Mouse (Mus musculus) spleen, adult 18-20 months (tissue): ENCODE measurements around the gene 4930426L09Rik.
"Not testable (repeated sequence)": the region's sequence is repeated elsewhere in the genome, so short reads cannot be mapped to it uniquely, and the experiment has no call there.

Experiments
- DNase-seq, 2 experiments: peaks; one replicate each; pipeline ENCODE4 v3.0.0; 2022; ENCODE audit warnings: mixed read lengths in 2 of 2

The 4930426L09Rik gene

DNA sequence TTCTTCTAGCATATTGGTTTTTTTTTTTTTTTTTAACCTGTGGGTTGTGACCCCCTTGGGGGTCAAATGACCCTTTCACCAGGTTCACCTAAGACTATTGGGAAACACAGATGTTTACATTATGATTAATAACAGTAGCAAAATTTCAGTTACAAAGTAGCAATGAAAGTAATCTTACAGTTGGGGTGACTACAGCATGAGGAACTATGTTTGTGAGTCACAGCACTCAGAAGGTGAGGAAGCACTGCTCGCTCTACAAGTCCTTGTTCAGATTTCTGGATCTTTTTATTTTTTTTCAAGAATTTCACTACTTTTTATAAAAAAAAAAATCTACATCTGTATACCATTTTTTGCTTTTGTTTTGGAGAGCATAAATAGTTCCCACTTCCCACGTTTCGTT is 26.6 kb upstream of the 4930426L09Rik start:
- no peak for DNase-seq

DNA sequence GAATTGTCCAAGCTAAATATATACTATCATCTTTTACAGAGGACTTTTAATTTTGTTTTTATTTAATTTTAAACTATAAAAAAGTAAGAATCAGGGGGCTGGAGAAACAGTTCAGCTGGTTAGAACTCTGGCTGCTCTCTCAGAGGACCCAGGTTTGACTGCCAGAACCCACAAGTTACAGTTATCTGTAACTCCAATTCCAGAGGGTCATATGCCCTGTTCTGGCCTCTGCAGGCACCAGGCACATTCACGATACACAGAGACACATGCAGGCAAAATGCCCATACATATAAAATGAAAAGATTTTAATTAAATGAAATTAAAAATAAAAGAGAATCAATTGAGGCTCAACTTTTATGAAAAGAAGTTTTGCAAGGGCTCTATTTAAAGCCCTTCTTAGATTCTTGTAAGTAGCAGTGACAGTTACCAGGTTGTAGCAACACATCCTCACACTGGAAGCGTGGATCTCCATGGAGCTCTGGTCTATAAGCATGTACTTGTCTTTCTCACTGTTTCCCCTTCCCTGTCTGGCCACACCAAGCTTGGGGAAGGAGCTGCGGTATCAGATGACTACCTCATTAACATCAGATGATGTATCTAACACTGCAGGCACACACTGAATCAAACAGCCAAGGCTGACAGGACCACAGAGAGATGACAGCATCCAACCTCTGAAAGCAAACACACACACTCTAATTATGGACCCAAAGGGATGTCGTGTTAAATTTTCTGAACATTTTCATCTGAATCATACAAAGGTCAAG is 23.1 kb upstream of the 4930426L09Rik start:
- DNase-seq, result no peak

DNA sequence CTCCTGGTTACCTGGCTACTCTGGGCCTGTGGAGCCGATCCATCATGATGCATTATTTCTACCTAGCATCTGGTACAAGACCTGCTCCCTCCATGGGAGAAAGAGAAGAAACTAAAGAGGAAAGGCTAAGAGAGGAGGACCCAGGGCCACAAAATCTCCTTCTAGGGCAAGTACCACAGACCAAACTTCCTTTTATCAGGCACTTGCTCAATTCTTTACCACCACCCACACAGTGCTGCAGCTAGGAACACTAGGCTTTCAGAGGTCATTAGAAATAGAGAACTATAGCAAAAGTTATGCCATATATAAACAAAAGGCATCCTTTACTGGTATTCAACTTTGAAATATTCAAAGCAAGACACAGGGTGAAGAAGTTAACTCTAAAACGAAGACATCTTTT is 22.0 kb upstream of the 4930426L09Rik start:
- DNase-seq, result no peak

DNA sequence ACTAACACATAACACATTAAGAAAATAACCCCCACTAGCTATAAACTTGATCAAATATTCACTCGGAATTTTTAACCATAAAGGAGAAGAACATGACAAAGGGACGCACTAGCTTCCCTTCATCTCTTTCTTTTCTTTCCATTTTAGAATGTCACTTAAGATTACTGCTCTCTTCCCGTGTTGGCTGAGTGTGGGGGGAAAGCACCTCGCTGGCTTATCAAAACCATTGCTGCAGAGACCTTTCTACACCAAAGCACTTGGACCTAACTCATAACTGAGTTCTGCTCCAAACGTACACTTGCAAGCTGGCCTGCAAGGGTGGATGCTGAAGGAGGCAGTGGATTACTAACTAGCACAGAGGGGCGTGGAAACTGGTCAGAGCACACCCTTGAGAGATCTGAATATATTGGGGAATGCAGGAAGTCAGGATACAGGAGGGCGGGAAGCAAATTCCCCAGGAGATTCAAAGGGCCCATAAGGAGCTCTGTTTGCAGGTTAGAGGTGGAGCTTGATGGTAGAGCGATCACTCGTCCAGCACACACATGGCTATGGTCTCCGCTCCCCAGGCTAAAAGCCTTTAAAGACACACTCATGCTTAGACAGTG is 20.8 kb upstream of the 4930426L09Rik start:
- no peak for DNase-seq

DNA sequence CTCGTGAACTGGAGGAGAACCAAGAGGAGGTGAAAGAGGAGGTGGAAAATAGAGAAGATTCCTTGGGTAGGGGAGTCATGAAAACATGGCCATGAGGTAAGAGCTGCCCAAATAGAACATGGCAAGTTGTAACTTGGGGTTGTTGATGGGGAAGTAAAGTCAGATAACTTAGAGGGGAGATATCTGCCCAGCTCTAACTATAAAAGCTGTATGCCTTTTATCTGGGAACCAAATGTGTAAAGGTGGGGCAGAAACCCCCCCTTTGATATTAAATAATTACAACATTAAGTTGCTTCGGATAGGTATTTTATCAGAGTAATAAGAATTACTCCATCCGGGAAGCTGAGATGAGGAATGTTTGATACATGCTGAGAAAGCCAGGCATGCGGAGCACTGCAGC is 19.1 kb upstream of the 4930426L09Rik start:
- DNase-seq, result no peak

DNA sequence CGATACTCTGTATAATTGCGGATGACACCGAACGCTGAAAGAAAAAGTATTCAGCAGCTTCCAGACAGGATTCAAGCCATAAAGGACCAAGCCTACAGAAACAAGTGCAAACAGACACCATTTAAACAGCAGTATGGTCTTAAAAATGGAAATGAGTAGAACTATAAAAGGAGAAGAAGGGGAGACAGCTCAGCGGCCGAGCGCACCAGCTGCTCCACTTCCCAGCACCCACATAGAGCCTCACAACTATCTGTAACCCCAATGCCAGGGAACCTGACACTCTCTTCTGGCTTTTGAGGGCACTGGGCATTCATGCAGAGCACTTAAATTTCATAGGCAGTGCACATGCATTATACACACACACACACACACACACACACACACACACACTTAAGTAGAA is 18.5 kb upstream of the 4930426L09Rik start:
- DNase-seq, result no peak

DNA sequence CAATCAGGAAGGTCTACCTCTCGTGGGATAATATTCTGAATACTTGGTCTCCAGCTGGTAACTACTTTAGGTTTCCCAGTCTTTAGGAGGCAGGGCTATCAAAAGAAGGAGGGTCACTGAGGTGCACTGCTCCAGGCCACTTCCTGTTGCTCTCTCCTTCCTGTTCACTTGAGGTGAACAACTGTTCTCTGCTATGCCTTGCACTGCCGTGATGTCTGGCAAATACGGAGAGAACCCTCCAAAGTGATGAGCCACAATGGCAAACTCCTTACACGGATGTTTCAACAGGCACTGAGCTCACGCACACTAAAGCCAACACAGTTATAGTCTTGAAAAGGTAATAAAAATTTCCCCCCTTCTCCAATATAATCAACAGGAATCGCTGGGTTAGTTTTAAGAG is 15.6 kb upstream of the 4930426L09Rik start:
- no peak for DNase-seq

DNA sequence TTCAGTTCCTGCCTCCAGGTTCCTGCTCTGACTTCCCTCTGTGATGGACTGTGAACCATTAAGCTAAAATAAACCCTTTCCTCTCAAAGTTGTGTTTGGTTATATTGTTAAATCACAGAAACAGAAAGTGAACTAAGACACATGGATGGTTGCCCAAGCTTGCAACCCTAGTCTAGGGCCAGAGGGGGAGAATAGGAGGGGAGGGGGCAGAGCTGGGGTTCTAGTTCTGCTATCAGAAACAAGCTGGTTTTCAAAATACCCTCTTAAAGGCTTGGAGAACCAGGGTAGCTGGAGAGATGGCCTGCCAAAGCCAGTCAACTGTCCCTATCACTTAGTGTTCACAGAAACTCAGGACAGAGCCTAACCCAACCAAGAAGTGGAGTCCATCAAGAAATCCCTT is 14.6 kb upstream of the 4930426L09Rik start:
- no peak for DNase-seq

DNA sequence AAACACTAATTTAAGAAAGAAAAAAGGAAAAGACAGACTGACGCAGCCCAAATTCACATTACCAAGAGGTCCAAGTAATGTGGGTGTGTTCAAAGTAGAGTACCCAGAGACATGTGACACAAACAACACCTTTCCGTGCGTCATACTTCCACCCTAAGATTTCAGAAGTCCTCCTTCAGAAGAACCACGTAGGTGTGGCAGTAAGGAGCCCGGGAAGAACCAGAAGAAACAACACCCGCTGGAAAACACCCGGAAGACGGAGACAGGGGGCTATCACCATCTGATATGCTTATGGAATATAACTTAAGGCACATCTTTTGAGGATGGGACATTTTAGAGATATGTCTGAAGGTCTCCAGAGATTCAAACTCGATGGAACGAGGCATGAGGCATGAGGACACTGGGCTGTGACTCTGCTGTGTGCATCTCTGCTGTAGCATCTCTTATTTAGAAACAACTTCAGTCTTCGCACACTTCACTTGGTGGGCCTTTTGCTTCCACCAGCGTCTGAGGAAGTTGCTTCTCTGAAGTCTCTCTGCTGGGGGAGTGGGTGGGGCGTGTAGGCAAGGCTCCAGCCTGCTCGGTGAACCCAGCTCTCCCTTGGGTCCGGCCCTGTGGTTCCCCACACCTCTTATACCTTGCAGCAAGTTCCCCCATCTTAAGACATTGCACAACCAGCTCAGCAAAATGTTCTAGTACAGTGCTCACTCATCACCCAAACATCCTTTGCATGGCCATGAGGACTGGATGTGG is 13.9 kb upstream of the 4930426L09Rik start:
- DNase-seq, result peak; percentile 82 to 88

DNA sequence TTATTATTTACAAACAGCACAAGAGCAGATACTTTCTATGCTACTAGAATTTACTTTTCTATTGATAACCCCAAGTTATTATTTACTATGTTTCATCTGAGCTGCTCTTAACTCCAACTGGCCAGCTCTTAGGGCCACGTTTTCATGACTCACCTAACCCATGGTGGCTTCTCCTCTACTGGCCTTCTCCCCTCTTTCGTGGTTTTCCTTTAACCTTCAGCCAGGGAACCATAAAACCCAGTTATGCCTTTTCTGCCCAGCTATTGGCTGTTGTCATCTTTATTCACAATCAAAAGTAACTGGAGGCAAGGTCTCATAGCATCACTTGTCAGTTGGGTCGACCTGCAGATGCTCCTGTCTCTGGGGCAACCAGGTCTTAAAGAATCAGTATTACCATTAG is 12.6 kb upstream of the 4930426L09Rik start:
- no peak for DNase-seq

DNA sequence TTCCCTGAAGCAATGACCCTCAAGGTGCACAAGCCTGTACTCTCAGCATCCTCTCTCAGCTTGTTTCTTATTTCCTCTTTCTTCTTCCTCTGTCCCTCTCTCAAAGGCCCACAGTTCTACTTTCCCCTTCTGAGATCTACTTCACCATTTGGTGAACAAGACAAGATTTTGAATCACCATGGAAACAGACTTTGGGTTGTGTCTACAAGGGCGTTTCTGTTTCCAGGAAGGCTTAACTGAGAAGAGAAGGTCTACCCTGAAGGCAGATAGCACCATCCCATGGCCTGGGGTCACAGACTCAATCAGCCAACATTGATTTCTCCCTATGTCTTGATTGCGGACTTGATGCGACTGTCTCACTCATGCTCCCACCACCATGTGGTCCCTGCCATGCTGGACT is 9.3 kb upstream of the 4930426L09Rik start:
- no peak for DNase-seq

DNA sequence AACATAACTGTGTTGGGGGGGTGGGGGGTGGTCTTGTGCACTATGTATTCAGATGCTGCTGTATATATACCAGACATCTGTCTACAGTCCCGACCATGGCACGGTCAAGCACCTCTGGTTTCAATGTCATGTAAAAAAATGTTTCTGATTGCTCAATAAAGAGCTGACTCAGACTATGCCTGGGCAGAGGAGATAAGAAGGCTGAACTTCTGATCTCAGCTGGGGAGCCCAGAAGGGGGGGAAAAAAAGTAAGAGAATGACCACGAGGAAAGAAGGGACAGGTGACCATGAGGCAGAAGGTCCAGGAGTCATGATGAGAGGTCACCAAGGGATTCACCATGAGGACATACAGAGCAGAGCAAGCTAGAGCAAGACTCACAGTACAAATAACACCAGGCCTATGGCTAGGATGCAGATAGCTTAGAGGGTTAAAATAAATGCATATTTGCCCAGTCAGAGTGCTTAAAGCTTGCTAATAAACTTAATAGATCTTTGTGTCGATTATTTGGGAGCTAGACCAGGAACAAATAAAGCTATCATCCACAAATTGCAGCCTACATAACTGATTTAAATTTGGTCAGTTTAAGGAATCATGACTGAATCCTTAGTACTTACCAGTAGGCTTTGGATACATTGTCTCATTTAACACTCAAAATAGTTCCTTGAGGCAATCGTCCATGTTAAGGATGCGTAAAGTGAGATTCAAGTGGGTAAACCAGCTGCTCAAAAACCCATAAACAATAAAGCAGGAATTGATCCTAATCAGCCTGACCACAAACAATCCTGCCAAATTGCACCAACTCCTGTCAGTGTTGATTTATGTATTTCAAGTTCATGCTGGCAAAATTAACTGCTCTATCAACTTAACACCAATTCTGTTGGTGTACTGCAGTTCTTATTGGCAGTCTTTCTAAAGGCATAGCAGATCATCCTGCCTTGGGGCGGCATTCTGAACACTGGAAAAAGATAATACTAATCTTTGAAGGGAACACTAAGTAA is 5.3 kb upstream of the 4930426L09Rik start:
- peak in 1 of 2 experiments; percentile 1 for DNase-seq

DNA sequence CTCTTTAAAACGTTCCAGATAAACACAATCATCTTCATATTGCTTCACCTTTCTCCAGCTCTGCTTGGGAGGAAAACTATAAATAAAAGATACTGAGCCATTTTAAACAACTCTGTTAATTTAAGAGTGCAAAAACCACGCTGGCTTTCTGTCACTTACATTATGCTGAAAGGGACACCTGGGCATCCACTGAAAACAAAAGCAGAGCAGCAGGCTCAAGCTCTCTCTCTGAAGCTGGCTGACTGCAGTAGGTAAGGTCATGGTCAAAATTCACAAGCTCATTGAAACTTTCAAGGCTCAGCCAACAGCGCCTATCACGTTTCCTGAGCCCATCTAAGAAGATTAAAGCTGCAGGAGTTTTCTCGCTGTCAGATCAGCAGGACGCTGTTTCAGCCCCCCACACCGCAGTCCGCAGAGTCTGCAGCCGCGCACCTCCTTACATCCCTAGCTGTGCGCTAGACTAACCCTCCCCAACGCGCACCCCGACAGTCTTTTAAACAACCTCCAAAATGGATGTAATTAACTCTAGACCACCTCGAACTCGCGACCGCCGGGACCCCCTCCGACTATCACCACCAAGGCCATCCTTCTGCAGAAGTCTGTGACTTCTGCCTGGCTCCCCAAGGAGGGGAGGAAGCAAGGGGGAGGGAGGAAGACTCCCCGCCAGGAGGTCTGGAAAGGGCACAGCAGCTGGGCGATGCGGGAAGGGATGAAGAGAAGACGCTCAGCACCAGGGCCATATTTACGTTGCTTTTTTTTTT is 1.5 kb upstream of the 4930426L09Rik start:
- peak; percentile 27 to 40 for DNase-seq

DNA sequence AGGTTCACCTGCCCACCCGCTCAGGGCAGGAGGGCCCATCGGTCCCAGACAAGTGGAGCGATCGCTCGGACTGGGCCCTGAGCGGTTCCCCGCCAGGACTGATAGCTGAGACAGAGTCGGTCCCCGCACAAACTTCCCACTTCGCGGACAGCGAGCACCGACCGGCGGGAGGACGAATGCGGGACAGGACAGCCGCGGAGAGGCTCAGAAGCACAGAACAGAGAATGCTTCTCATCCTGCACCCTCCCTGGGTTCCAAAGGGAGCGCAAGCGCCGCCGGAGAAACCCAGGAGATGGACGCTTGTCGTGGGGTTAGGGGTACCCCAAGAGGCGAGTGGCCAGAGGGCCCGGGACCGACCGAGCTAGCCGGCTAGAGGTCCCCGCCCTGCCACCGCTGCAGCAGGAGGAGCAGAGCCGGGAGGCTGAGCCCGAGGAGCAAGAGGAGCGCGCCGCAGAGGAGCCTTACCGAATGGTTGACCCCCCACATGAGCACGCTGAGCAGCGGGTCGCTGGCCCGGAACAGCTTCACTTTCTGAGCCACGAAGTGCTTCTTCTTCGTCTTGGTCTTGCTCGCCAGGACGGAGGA is 664 bp upstream of the 4930426L09Rik start:
- DNase-seq, result peak in 1 of 2 experiments; percentile 54

DNA sequence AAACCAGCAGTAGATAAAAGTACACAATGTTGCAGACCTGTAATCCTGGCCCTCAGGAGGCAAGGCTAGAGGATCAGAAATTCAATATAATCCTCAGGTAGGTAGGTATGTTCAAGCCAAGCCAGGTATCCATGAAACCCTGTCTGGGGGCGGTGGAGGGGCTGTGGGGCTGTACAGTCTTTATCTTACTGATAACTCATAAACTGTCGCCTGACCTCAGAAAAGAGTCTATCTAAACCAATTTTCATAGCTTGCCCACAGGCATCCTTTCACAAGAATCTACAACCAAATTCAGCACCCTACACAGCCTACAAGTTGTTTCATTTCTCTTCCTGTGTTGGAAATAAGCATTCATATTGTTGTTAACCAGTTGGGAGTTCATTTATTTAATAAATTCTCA is 1.3 kb downstream of the 4930426L09Rik start:
- DNase-seq, result no peak

DNA sequence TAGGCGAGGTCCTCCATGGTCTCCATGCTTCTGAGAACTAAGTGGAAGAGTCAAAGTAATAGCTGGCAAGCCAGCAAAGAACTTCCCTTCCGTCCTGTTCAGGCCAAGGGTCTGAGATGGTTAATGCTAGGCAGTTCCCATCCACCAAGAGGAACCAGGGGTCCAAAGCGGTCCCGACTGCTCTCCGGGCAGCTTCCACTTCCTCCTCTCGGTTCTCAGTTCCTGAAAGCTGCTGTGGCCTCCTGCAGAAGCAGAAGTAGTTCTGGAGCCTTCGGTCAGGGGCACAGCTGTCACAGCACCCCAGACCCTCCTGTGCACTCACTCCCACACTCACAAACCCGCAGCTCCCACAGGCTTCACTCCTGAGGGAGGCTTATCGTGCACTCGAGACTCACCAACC is 6.7 kb downstream of the 4930426L09Rik start:
- peak; percentile 55 to 68 for DNase-seq

DNA sequence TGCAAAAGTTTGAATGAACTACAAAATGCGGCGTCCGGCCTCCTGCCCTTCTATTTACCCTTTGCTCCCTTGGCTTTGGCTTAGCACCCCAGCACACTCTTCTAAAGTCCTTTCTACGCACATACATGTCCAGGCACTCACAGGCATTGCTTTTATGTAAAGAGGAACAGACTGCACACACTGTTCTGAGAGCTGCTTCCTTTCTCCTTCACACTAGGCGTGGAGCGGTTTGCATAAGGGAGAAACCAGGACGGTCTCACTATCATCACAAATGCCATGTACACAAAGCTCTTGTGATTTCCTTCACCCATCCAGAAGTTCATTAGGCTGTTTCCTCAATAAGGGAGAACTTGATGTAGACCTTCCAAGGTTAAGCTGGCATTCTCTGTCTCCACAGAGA is 8.0 kb downstream of the 4930426L09Rik start:
- no peak for DNase-seq

DNA sequence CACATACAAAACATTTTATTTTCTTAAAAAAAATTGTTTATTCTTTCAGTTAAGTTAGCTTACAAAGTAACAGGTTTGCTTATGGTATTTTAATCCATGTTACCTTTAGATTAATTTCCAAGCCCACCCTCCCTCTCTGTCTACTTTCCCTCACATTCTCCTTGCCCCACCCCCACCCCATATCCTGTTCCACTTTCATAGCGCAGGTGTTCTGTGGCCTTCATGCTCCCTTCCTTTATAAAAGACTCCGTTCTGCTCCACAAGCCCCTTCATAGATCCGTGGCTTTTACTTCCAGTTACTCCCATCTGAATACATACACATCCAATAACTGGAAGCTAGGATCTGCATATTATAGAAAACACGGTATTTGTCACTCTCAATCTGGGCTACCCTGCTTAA is 9.4 kb downstream of the 4930426L09Rik start:
- DNase-seq, result no peak

DNA sequence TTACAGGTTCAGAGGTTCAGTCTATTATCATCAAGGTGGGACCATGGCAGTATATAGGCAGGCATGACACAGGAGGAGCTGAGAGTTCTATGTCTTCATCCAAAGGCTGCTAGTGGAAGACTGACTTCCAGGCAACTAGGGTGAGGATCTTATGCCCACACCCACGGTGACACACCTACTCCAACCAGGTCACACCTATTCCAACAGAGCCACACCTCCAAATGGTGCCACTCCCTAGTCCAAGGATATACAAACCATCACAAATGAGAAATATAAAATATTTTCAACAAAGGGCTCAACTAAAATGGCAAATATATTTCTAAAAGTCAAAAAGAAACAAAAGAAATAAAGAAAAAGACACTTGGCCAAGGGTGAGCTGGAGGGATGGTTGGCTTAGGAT is 12.4 kb downstream of the 4930426L09Rik start:
- not testable (repeated sequence) for DNase-seq

DNA sequence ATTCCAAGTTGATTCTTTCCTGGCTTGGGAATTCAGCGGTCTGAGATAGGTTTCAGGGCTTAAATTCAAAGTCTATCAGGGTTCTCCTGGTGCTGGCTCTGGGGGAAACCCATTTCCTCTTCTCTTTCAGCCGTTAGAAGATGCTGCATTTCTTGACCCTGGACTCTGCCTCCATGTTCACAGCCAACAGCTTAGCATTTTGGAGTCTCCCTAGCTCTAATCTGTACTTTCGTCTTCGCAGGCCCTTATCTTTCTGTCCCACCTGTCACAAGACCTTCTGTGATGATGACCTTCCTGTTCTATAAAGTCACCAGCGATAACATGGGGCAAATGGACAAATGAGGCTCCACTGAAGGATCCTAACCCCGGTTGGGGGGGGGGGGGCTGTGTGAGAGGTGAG is 13.3 kb downstream of the 4930426L09Rik start:
- no peak for DNase-seq

DNA sequence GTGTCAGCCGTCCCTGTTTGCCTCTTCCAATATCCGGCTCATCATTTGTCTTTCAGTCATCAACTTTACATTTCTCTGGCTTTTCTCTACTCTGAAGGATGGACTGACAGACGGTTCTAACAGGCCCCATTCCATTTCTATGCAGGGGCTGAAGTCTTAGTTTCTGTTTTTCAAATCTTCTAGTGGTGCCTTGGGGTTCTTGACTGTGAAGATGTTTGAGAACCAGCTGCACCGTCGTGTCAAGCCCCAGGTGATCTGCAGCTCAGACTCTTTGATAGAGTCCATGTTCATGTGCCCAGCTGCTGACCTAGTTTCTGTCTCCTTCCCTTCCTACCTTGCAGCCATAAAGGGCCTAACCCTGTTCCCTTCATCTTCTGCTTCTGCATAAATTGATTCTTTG is 18.2 kb downstream of the 4930426L09Rik start:
- DNase-seq, result no peak

DNA sequence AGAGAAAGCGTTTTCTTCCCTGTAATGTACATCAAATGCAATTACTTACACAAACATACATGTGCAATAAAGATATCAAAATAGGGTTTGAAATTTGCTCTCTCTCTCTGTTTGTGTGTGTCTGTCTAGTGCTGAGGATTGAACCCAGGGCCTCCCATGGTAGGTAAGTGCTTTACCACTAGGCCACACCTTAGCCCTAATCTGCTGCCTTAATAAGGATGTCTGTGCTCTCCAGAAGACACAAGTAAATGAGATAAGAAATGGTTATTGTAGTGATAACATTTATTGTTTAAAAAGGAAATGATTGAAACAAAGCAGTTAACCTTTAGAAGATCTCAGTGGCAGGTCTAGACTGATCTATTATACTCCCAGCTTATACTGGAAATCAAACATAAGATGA is 18.7 kb downstream of the 4930426L09Rik start:
- DNase-seq, result no peak
